Mouse (Mus musculus) spleen, postnatal 10 days (tissue): Measurements from ENCODE around the gene Creb5.
A peak's percentile ranks its signal among the peaks of the same experiment; 100 is the strongest.

ENCODE experiments used
- DNase-seq, 2 experiments: peaks; one replicate each; pipeline ENCODE4 v3.0.0; 2021 to 2022; ENCODE audit warnings: low spot score in 2 of 2

Creb5 gene

DNA sequence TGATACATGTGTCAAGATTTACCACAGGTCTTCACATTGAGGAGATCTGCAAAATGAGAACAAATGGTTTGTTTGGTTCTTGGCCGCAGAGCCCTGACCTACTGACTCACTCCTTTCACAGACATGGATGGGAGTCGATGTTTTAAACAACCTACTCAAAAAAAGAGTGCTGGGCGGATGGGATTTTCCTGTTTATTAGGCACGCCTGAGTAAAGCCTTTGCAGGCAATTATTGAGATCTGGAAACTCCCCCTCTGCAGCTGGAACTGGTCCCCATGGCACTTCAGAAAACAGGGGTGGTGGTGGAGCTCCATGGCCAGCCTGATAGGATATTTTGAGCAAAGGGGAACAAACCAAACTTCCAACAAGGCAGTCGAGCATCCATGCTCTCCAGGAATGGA is 258.9 kb downstream of the Creb5 start:
- no peak for DNase-seq

DNA sequence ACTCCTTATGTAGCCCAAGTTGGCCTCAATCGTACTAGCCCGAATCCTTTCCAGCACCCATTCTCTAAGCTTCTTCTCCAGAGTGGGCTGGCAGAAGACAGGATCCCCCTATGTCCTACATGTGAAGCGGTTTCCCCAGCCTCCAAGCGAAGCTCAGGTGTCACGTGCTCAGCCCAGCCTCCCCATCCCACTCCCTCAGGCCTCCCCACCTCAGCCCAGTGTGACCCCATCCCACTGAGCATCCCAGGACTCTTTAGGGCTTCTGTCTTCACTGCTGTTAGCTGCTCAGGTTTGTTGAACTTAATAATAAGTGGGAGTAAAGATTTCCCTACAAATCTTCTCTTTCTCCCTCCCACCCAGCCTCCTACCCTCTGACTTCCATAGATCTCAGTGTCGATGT is 261.2 kb downstream of the Creb5 start:
- no peak for DNase-seq

DNA sequence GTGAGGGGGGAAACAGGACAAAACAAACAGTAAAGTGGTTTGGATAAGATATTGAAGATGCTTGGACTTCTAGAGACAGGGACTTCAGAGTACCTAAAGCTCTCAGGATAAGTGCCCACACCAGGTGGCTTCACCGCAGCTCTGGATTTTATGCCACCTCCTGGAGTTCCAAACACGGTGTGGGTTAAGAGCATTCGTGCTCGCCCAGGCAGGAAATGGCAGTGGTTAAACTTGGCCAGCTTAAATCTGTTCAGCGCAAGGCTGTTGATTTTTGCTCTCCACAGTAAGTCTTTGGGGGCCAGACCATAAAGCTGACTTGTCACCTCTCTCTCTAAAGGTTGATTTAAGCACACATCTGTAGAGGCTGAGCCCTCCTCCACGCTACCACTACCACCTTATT is 262.3 kb downstream of the Creb5 start:
- no peak for DNase-seq

DNA sequence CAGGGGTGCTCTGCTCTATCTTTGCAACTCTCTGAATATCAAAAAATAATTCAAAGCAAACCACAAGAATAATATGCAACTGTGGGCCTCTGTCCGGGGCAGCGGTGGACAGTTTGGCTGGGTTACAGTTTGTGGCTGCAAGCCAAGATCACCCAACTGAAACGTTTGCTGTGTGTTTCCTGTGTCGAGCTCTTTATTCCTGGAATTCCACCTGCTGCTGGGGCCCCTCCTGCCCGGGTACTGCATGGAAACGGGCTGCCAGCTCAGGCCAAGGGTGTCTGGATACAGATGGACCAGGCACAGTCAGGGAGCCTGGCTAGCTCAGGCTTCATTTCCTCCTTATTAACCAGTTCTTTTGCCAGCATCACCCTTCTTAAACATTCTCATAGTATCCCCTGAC is 269.0 kb downstream of the Creb5 start:
- DNase-seq: no peak

DNA sequence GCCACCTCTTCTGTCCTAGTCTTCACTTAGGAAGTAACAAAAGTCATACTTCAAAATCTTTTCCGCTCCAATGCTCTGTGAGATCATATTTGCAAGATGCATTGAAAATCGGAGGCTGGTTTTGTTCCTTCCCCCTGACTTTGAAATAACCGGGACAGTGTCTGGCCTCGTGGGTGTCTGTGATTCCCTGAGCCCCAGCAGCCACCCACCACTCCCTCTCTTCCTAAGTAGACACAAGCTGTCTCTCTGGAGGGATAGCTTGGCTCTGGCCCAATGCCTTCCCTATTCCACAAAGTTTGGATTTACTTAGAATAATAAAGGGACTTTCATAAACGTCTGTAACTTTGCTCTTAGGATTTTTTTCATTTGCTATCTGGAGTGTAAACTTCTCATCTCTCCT is 273.9 kb downstream of the Creb5 start:
- DNase-seq: no peak

DNA sequence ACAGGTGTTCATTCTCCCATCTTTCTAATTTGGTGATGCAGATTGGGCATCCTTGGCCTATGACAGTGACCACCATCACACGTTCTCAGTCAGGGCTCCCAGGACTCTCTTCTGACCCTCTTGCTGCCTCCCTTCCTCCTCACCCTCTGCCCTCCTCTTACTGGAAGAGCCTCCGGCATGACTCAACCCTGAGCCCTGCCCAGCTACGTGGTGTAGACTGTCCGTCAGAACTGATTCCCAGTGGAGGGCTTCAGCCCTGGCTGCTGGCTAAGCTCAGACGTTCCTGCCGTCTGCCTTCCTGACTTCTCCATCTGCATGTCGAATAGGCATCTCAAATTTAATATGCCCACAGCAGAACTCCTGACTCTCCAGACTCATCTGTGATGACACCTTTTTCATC is 275.5 kb downstream of the Creb5 start:
- DNase-seq: no peak

DNA sequence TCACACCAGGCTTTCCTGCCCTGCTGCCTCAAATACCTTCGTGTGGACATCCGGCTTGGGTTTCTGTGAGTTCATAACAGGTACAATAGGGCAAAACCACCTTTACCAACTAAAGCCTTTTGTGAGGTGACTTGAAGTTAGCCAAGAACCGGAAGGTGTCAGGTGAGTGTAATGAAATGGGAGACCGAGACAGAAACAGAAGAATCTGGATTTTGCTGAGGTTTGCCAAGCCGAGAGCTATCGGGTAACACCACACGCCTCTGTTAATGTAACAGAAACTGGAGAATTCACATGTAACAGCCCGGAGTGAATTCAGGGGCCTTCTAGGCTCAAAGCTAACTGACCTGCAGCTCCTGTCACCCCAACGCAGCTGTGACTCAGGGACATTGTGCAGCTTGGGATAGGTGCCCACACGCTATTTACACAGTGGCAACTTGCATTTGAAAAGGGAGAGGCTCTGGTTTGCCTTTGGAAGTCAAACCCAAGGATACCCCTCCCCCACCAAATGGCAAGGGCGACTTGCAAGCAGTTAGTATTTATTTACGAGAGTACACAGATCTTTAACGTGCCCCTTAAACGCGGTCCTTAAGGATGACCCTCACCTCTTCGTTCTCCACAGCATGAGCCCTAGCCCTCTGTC is 276.6 kb downstream of the Creb5 start:
- no peak for DNase-seq

DNA sequence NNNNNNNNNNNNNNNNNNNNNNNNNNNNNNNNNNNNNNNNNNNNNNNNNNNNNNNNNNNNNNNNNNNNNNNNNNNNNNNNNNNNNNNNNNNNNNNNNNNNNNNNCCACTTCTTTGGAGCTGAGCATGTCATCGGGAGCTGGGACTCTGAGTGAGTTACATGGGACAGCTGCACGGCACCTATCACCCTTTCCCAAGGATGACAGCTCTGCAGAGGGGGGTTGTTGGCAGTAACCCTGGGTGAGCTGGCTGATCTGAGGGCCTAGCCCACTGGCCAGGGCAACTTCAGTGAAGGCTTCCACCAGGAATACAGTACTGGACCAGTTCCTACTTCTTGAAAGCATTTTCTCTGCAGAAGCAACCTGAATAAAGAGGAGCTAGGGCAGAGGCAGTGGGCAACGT is 282.4 kb downstream of the Creb5 start:
- DNase-seq: no peak

DNA sequence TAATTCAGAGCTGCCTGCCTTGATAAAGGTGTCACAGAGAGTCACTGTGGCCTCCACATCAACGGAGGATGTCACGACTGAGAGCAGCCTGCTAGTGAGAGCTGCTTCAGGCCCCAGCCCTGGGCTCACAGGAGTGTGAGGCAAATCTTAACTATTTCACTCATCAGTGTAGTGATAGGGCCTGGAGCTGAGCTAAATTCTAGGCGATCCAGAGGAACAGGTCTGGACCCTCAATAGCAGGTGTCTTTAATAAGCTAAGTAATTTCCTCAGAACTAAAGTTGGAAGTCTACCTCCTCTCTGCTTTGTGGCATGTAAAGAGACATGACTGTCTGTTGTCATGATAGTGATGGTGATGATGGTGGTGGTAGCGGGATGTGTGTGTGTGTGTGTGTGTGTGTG is 283.8 kb downstream of the Creb5 start:
- no peak for DNase-seq

DNA sequence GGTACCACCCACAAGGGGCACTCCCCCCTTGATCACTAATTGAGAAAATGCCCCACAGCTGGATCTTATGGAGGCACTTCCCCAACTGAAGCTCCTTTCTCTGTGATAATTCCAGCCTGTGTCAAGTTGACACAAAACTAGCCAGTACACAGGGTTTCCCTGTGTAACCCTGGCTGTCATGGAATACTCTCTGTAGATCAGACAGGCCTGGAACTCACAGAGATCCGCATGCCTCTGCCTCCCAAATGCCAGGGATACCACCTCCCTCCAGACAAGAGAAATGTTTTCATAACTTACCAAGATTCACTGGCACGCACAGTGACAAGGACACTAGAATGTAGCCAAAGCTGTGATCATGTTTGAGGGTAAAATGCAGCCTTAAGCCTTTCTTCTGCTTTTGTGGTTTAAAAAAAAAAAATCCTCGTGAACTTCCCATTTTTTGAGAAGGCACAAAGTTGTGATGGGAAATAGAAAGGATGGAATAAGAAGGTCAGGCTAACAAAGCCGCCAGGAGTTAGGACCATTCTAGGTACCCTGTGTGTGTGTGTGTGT is 284.6 kb downstream of the Creb5 start:
- DNase-seq: no peak

DNA sequence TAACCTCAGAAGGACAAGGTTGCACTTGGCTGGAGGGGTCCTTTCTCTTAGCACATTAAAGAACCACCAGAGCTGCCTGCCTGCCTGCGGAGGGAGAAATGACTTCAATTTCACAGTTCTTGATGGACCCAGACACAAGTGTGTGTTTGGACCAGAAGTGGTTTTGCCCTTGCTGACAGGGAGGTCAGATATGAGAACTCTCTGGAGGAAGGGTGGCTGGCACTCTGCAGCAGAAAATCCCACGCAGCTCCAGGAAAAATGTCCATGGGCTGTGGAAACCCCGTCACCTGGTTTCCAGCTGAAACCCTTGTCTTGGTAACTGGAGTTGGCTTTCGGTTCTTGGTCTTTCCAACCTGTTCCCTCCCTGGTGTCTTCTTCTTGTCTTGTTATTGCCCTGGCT is 285.4 kb downstream of the Creb5 start:
- no peak for DNase-seq

DNA sequence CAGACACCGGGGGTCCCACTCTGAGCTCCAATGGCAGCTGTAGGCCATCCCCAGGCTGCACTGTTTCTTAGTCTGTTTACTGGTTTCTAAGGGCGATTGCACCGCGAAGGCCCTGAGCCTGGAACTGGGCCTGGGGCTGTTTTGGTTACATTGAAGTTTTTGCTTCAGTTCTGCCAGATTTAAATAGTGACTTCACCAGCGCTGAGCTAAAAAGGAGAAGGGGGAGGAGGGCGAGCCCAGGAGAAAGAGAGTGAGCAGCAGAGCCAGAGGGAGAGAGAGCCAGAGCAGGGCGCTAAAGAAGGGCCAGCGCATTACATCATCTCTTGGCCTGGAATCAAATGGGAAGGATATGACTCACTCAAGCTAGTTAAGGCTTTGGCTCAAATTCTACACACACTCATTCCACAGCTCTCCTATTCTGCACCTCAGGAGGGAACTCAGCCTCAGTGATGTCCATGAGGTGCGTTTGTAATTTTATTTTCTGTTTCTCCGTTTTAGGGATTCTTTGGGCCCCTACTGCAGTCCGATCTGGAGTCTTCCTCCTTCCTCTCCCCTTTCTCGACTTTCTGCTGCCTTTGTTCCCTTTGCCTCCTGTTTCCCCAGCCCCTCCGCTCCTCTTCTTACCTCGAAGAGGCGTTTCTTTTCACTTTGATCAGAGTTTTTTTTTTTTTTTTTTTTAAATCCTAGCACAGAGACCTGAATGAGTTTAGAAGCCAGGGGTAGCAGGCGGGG is 286.1 kb downstream of the Creb5 start:
- no peak for DNase-seq

DNA sequence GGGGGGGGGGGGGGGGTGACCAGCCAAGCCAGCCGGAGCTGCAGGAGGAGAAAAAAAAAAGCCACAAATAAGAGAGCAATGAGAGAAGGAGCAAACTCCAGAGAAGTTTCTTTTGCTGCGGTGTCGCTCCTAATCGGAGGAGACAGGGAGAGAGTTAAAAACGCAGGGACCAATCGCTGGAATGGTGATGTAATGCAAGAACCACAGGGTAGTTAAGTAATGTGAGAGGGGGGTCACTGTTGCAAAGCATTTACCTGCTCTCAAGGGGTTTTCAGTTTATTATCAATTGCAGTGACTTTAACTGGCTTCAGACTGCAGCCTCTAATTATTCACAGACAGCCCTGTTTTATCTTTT is 286.6 kb downstream of the Creb5 start:
- no peak for DNase-seq

DNA sequence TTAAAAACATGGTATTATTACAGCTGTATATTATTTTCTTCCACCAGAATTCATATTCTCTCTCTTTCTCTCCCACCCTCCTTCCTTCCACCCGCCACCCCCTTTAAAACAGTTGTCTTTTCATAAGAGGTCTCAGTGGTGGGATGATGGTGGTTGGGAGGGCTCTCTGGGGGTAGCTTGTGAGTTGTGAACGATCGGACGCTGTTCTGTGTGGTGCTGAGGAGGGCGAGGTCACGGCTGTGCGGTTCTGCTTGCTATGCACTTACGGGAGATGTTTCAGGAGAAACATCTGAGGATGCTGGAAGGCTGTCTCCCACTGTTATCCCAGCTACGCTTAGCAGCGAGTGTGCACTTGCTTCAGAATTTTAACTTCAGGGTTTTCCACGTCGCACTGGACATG is 287.0 kb downstream of the Creb5 start:
- no peak for DNase-seq

DNA sequence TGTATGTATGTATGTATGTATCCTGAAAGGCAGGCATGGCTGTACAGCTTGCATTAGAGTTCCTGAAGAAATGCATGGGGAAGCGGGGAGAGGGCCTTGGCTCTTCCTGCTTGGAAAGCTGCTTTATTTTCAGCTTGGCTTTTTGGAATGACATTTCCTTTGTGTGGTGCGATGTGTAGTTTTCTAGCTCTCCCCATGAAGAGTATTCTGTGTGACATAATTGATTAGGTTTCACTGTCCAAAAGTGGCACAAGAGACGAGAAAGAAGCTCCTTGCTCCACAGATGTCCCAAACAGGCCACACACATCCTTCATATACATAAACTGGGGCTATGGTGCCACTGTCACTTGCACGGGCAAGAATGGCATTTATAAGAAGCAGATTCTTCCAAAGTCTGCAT is 288.1 kb downstream of the Creb5 start:
- DNase-seq: no peak

DNA sequence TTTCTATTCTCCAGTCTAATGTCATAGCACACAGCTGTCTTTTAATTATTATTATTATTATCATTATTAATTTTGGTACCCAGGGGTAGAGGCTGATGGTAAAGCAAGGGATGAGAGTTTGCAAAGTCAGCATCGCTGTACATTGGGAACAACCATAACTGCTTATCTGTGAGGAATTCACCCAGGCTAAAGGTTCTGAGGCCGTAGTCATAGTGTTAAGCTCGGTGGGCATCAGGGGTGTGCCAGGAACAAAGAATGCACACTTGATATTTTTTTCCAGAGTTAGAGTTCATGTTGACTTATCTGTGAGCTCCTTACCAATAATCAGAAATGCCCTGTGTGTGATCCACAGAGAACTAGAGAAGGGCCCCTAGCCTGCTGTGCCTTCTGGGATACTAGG is 288.8 kb downstream of the Creb5 start:
- DNase-seq: no peak

DNA sequence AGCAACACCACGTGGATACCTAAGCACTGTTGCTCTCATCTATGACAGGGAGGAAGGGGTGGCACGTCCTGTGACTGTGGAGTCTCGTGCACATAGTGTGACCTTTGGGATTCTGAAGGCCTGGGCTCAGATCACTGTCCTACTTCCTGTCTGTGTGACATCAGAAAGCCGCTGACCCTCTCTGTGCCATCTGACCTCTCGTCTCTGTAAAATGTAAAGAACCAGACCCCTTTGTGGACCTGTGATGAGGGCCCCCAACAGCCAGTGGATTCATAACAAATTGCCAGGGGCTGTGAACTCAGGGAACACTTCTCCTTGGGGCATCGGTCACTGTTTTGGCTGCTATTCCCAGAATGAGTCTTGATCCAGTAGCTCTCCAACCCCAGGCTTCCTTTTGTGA is 289.8 kb downstream of the Creb5 start:
- no peak for DNase-seq

DNA sequence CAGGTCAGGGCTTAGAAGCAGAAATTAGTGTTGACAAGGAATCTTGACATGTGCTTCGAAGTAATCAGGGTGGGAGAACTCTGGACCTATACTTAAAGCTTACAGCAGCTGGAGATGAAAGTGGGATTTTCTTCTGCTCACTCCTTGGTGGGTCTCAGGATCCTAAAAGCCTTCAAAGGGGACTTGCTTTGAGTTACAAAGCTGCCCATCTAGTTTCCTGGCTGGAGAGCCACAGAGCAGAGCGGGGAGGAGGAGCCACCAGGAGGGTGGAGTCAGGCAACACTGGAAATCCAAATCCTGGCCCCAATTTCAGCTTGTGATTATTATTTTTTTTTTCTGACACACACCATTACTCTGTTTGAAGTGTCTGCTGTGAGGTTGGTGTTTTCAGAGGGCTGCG is 290.7 kb downstream of the Creb5 start:
- no peak for DNase-seq

DNA sequence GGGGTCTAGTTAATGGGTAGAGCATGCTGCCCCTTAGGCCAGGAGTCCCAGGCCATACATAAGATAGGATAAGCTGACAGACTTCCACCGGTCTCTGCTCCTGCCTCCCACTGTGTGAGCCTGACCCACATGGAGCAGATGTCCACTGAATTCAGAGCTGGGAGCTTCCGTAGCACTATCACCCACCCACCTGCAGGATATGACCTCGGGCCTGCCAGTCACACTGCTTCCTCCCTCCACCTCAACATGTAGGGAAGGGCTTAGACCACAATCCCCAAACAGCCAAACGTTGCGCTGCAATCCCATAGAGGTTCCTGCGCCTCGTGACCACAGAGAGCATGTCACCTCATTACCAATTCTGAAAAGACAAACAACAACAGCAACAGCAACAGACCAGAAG is 293.3 kb downstream of the Creb5 start:
- DNase-seq: no peak

DNA sequence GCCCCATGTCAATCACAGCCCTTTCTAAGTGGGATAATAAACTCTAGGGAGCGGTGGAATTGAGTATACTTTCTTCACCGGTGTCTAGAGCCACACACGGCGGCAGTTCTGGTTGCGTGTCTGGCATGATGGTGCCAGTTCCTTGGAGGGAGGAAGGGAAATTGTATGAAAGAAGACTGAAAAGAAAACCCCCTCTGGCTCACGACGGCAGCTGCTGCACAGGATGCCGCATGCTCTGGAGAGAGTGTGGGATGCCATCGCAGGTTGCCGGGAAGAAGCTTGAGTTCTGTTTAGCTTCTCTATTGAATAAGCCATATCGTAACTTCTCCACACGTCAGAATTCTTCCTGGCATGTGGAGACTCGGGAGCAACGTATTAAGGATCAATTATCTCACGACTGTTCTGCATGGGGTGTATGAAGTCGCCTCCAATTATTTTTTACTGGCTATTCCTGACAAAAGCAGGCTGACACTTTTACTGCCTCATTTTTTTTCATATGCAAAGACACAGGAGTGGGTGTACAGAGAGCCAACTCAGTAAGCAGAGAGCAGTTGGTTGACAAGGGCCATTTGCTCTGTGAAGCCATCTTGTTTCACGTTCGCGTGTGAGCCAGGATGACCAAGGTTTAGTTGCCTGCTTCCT is 296.3 kb downstream of the Creb5 start:
- DNase-seq: no peak

DNA sequence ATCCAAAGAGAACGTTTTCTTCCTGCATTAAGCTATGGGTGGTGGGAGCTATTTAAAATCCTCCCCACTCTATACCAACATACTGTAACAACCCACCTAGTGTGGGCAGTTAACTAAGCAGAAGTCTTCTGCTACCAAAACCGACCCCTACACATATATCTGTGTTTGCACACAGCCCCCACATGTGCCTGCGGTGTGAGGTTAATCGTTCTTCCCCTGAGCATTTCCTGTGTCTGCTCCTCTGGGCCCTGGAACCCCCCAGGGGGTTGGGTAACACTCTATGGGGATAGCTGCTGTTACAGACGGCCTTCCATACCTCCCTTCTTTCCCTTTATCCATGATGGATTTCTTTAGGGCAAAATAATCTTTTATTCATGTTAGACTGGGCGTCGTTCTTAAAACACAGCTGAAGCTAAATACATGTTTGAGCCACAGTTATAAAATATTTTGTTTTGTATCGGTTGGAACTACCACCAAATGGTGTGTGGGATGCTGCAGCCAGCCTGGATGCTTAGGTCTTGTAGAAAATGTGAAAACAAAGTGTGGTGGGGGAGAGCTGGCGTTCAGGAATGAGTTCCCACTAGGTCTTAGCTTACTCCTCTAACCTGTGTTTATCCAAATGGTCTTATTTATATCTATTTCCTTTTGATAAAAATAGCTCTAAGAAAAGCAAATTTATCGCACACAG is 297.8 kb downstream of the Creb5 start:
- DNase-seq: no peak

DNA sequence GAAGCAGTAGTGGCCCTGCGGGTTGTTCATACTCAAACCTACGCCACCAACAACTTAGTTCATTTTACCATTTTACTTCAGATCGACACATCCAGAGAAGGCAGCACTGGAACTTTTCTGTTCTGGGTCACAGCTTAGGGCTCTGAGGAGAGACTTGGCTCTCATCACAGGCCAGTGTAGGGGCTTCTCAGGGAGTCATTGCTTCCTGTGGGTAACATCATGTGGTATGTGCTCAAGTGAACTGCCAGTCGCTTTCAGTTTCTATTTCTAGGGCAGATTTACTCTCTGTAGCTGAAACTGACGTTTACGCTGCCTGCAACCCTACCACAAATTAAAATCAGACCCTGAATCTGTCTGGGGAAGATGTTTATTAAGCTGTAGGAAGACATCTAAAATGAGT is 302.7 kb downstream of the Creb5 start:
- peak in 1 of 2 experiments; percentile 16 for DNase-seq

DNA sequence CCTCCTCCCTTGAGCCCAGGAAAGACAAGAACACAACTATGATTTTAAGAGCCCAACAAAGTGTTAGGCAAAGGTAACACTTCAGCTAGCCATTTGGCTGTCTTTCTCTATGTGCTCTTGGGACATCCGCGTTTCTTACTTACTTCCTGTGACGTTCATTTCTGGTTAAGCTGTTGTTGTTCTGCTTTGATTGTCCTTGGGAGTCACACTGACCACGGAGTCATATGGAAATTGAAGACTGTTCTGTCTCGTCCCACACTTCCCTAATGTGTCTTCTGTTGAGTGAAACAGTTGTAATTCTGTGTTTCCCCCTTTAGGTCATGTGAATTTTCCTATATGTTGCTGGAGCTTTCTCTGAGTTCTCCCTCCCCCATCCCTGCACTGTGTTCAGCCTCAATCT is 305.2 kb downstream of the Creb5 start:
- DNase-seq: no peak
